Mouse (Mus musculus) R1 (cell line): Measurements from ENCODE around the gene Znrf1.
"Not testable (repeated sequence)": the region's sequence is repeated elsewhere in the genome, so short reads cannot be mapped to it uniquely, and the experiment has no call there.

Source experiments
- DNase-seq: peaks from one replicate; pipeline ENCODE4 v3.0.0-alpha.2; 2018; ENCODE audit warnings: low read depth, low spot score

Gene Znrf1

DNA sequence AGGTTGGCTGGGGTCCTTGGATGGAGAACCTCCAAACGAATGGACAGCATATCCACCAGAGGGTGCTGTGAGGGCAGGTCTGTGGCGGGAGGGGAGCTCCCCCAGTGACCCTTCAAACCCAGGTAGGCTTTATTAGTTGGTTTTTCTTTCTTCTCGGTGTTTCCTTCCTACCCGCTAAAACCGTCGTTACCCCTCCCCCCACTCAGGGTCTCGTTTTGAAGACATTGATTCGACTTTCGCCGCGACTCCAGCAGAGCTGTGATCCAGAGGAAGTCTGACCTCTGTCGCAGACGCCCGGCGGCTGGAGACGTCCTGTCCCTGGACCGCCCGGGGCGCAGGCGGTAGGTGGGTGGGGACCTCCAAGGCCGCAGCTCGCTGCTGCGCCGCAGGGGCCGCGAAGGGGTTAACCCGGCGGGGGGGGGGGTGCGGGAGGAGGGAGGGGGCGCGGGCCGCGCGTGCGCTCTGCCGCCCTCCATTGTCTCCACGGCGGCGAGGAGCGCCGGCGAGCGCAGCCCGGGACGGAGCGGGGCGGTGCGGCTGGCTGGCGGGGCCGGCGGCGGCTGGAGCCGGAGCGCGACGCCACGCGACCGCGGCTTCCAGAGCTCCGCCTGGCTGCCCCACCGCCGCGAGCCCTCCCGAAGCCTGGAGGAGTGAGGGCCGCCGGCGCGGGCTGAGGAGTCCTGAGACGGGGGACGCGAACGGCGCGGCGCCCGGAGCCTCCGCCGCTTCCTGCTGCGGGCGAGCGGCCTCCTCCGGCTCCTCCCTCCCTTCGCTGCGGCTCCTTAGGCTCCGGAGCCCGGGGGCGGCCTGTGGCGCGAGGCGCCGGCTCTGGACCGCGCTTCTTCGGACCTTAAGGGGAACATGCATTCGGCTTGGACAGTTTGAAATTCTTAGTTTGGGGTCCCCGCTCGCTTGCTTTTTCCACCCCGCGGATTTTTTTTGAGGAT is at the start of gene Znrf1:
Gene Znrf1, plus strand, starts transcription at position 67 of the 947 bp plus-strand sequence.
- DNase-seq = peak; percentile 90

DNA sequence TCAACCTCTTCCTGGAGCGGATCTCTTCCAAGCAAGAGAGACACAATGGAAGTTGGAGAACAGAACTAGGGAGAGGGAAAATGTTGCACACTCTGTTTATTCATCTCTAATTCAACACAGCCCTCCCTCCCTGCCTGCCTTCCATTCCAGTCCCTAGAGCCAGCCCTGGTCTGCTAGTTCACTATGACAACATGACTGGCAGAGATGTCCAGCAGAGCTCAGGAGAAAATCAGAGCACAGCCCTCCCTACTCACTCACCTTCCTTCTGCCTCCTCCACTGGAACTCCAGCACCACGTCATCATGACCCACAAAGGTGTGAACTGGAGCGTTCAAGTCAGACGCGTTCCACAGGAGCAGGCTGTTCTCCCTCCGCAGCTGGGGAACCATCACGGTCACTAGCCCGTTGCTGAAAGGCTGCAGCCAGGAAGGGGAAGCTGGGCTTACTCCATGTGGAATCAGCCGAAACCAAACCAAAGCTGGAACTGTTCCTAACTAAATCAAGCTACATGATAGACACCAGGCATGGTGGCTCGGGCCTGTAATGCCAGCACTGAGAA is 45.8 kb upstream of the Znrf1 start:
- DNase-seq = peak; percentile 13

DNA sequence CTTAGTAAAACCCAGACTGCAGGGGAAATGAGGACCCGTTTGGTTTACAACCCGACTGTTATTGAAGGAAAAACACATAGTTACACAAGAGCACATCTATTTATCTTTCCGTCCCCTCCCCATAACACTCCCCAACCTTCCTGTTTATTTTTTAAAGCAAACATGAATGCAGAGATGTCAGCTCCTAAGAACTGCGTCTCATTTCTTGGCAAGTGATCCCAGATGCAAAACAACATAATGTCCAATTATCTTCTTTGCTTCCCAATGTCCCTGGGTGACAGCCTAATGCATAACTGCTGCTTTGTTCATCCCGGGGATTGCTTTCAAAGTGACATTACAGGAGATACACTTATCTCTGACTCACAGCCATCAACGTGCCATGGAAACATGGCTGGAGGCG is 44.7 kb upstream of the Znrf1 start:
- DNase-seq = no peak

DNA sequence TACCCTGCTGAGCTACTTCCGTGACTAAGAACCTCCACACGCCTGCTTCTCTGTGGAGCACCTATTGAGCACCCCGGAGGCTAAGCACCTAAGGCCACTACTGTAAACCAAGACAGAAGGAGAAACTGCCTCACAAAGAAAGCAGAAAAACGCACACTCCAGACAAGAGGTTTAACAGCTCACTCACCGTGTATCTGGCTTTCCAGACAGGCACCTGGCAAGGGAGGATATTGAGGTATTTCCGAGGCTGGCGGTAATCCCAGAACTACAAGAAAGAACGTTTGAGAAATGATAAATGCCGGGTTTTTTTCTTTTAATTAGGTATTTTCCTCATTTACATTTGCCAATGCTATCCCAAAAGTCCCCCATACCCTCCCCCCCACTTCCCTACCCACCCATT is 43.4 kb upstream of the Znrf1 start:
- no peak for DNase-seq

DNA sequence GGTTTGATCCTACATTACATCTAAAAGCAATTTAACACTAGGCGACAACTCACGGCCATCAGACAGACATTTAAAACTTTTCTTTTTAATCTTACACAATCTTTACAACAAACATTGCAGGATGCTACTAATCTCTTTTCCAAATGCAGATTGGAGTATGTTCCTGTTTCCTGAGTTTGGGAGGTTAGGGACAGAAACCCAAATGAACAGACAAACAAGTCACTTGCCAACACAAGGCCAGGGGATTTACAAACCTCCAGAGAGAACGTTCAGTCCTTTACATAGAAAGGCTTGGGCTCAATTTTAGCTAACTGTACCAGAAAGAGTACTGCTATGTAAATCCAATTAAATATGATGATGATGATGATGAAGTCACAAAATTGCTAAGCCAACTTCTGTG is 42.7 kb upstream of the Znrf1 start:
- no peak for DNase-seq

DNA sequence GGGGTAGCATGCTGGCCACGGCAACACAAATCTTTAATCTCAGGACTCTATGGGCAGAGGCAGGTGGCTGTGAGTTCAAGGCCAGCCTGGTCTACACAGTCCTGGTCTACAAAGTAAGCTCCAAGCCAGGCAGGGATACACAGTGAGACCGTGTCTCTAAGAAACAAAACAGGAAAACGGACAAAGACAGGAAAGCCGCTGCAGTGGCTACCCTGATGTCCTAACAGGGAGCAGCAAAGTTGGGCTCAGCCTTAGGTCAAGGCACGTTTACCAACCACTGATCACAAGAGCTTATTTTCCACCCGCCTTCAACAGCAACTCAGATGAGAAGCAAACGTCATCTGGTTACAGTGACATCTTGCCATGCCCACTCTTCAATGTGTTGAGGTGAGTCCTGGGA is 39.6 kb upstream of the Znrf1 start:
- no peak for DNase-seq

DNA sequence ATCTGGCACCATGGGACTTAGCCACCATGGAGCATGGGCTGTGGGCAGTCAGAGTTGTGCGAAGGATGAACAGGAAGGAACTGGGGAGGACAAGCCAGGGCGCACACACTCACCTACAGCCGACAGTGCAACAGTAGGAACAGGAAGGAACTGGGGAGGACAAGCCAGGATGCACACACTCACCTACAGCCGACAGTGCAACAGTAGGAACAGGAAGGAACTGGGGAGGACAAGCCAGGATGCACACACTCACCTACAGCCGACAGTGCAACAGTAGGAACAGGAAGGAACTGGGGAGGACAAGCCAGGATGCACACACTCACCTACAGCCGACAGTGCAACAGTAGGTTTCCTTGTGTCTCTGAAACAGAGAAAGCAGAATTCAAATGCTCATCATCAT is 37.6 kb upstream of the Znrf1 start:
- DNase-seq = not testable (repeated sequence)

DNA sequence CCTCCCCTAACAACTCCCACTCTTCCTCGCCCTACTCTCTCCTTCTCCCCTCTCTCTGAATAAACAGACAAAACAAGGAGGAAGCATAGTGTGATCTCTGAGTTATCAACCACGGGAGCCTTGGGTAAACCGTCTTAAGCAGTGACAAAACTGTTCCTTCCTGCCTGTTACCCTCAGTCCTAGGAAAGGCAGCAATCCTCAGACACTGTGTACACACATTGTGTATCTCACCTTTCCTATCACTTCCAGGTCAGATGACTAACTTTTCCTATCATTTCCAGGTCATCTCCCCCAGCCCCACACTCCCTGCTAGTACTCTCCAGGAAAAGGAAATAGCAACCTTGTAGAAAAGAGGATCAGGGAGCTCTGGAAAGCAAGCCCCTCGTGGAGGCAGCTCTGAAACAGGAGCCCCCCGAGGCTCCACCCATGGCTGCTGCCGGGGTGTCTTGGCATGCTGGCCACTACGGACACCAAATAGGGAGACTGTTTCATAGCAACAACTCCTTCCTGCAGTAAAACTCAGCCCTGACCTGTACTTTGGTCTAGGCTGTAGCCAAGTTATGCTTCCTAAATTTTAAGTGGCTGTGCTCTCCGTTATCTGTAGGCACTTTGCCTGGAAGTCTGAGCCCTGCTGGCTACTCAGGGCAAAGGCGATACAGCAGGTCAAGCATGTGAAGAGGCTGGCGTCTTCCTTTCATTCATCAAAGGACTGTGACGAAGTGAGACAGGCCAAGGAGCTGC is 34.0 kb upstream of the Znrf1 start:
- no peak for DNase-seq

DNA sequence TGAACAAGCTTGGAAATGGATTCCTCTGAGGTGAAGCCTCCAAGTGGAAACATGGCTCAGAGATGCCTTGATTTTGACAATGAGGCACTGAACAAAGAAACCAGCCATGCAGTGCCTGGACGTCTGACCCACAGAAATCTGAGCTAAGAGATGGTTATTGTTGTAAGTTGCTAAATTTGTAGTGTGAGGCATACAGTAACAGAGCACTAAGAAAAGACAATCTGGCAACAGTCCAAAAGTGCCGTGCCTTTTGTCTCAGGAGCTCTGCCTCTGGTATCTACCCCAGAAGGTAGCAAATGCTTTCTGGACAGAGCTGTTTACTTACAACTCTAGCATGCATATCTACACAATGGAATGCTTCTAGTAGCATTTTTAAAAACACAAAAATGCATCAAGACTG is 27.3 kb upstream of the Znrf1 start:
- no peak for DNase-seq

DNA sequence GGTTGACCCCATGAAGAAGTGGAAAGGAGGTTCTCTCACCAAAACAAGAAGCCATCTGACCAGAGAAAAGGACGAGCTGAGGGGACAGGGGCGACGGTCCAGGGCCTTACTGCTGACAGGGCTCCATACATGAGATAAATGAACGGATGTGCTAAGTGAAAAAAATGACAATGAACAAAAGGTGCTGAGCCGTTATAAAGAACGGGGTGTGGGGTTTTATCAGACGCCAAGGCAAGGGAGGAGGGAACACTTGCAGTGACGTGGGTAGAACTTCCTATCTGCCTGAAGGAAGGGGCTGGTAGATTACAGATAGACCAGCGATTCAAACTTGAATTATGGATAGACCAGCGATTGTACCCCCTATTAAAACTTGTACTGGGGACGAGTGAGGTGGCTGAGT is 26.6 kb upstream of the Znrf1 start:
- no peak for DNase-seq

DNA sequence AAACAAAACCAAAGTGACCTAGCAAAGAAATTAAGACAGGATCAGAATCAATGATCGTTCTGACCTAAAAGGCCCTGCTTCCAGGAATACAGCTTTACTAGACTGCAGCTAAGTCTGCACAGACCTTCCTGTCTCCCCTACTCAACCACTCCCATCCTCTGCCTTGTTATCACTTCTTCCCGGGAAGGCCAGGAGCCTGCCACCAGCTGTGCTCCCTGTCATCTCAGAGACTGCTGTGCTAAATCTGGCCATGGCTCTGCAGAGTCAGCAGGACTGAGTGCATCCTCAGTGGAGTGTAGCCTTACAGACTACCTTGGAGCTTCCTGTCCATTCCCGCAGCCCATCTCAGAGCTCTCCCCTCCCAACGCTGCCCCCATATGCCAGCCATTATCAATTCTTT is 25.5 kb upstream of the Znrf1 start:
- DNase-seq = peak; percentile 21

DNA sequence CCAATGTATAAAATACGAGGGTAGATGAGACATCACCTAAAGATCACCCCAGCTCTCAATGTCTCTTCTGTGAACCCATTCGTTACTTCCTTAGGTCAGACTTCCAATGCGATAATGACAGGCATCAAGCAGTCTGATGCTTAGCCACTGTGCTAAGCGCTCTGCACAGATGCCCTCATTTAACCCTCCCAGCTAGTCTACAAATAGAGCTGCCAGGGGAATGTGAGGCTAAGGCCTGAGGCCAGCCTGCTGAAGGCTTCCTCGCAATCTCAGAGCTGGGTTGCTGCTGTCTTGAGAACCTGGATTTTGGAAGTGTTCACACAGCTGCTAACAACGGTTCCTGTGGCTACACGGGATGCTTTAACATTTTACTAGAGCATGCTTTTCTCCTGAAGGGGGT is 23.0 kb upstream of the Znrf1 start:
- DNase-seq = no peak

DNA sequence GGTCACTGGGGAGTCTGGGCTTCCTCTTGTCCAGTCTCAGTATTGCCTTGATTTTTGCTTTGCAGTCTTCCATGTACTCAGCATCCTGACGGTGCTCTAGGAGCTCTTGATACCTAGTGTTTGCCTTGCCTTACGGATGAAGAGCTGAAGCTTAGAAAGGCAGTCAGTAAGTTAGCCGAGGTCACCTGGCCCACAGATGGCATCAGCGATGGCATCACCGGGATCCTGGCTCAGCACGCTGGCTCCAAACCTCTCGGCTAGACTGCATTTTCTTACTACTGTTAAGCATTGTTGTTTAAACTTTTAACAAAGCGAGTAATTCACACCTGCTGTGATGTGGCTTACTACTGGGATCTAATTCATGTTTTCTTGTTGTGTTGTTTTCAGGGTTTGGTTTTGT is 22.5 kb upstream of the Znrf1 start:
- peak; percentile 51 for DNase-seq

DNA sequence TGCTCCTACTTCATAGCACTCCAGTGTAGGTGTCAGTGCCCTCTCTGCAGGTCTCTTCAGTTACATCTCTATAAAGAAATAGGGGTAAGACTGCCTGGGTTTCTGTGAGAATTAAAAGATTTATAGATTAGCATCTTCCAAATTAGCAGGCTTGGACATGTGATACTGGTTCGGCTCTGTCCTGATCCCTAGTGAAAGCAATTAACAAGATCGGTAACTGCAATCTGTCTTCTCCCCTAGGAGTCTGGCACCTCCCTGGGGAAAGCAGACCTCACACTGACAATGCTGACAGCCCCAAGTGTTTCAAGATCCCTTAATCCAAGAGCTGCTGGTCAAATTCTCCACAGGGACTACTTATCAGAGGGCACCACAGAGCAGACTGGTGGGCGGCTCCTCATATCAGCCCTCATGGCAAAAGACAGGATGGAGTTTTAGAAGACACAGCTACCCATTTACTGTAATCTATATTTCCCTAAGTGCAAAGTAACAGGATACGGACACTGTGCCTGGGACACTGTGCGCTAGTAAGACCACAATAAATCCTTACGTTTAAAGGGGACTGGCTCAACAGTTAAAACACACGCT is 19.4 kb upstream of the Znrf1 start:
- DNase-seq = no peak

DNA sequence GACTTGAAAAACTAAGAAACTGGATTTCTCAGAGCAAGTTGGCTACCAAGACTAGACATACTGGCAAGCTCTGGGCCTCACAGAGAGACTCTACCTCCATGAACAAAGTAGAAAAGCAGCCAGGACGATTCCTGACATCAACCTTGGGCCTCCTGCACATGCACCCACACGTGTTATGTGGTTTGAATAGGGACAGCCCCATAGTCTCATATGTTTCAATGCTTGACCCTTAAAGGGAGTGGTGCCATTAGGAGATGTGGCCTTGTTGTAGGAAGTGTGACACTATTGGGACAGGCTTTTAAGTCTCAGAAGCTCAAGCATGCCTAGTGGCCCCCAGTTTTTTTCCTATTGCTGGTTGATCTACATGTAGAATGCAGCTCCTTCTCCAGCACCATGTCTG is 18.4 kb upstream of the Znrf1 start:
- no peak for DNase-seq

DNA sequence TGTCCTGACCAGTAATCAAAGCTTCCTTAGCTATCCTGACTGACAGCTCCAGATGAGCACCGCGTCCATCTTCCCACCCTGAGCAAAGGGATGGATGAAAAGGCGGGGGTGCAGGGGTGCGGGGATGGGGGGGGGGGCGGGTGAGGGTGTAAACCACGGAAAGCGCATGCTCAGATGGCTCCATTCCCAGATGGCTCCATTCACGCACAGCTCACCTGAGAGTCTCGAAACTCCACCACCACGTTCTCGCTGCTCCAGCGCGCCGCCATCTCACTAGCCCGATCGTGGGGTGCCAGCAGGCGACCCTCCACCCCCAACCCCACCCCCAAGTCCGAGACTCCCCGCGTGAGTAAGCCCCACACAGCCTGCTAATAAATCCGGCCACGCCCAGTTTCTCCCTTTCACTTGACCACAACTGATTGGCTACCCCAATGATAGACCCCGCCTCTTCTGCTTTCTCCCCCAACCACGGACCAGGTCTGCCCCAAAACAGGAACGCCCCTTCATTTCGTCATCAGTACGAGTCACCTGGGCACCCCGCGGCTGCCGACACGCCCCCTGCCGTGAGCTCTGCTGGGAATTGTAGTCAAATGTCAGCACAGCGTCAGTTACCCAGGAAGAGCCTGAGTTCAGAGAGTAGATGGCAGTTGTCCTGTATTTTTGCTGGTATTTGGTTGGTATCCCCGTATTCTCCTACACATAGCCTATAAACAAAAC is 14.0 kb upstream of the Znrf1 start, which contains the start of gene Wdr59:
Gene Wdr59, minus strand, starts transcription at position 380 of the 717 bp plus-strand sequence.
- DNase-seq = peak; percentile 99

DNA sequence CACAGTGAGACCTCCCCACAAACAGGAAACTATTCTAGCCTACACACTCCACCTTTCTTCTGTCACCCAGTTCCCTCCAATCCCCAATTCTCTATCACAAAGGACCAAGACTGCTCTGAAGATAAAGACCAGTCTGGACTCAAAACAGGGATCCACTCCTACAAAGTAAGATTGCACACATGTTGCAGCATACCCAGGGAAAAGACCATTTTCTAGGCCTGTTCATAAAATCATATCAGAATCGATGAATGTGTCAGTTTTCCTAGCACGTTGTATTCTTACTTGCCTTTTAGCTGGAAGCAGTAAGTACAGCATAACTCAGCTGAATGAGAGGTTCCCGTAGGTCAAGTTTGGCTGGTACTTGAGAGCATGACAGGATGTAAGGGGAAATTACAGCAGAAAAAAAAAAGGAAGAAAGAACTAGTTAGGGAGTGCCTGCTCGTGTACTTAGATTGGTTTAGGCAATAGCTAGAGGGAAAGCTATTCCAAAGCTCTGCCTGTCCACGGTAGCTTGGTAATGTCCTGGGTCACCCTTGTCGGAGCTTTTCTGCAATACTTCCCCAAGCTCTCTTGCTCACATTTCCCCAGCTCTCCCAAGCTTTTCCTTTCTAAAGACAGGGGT is 9.4 kb upstream of the Znrf1 start:
- no peak for DNase-seq

DNA sequence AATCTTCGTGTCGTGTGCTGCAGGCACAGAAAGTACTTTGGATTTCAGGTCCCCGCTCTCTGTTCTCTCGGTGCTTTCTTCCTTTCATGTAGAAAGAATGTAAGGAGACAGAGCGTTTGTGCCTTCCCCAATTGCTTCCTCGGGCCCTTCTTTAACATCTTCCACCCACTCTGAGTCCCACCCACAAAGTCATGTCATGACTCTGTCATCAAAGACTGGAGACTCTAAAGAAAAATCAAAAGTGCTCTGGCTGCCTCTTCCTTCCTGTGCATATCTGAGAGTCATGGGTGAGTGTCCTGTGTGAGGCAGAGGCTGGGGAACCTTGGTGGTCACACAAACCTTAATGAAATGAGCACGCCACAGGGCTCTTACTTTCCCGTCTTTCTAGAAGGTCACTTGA is 8.7 kb upstream of the Znrf1 start:
- no peak for DNase-seq

DNA sequence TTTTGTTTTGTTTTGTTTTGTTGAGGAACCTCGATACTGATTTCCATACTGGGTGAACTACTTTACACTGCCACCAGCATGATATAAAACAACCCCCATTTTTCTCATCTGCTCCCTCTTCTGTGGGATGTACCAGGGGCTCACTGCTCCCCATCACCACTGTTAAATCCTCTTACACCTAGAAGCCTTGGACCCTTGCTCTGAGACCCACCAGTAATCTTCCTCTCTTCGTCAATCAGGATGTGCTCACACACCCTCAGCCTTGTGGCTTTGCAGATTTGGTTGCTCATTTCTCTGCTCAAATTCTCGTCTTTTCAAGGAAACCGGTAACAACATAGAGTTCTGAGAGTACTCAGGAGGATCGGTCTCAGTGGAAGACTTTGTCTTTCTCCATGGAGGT is 7.8 kb upstream of the Znrf1 start:
- no peak for DNase-seq

DNA sequence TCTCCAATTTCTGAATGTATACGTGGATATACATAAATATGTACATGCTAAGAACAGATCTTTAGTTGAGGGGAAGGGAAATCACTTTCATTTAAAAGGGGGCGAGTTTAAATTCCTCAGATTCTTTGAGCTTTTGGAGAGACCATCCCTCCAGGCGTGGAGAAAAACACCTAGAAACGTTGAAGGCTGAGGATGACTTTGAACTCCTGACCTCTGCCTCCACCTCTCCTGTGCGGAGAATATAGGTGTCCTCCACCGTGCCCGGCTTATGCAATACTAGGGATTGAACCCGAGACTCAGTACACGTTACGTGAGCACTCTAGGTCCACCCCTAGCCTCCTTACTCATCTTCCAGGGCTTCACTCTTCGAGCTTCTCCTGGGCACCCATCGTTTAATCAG is 4.7 kb upstream of the Znrf1 start:
- peak; percentile 65 for DNase-seq

DNA sequence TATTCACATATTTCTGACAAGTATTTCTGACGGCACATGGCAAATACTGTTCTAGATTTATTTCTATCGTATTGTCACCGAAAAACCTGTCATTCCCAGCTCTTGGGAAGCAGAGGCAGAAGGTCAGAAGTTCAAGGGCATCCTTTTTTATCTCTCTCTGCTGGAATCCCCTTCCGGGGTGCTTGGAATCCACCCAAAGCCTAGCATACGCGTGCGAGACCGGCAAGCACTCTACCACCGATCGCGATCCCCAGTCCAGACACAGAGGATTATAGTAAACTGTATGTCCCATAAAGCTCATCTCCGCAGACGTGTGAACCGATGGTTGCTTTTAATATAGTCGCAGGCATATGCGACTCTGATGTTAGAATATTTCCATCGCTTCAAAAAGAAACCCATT is 4.3 kb upstream of the Znrf1 start:
- no peak for DNase-seq
